Mouse (Mus musculus): ENCODE measurements around the gene Zfp52. TPM values are rescaled to one million over a fixed set of nuclear protein-coding genes. Genes with fewer than 3 reads are reported as not detected.

Zfp52 gene
- polyA plus RNA-seq, 1 experiment, result 0.32 TPM

DNA sequence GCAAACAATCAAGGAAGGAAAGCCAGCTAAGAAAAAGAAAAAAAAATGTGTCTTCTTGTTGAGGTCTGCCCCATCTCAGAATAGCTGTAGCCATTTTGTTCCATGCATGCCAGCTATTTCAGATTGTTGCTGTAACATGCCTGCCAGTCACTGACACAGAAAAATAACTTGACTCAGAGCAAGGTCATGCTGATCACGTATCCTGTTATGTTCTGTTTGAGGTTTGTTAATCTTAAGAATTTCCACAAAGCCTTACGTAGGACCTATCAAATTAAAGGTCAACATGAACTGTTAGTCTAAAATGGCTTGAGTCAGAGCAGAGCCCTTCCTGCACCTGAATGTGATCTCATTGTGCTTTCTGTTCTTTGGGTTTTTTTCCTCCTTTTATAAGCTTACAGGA is 1.3 kb downstream of the Zfp52 start:
- 63% methylated on average over 2 of the region's 2 CpGs for WGBS
- no peak for DNase-seq (ENCODE audit: low read depth, low spot score)

- 85% methylated on average over 2 of the region's 2 CpGs for WGBS
- no peak for DNase-seq (ENCODE audit: low read depth, low spot score)
Measured at GRCm38 (mm10) chr17:21557831-21558230, 22.5 kb downstream of the Zfp52 start.

DNA sequence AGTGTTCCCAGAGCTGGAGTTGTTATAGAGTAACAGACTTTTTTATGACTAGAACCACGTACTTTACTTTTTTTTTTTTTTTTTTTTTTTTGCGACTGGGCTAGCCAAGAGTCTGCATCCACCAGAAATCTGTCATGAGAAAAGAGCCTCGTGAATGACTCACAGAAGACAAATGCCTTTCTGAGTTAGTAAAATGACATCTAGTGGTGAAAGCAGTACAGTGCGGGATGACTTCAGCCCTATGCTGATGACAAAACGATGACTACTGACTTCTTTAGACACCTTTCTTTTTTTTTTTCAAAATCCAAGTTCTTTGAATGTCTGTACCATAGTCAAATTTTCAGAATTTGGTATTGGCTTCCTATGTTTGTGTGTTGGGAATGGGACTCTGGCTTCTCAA is 30.9 kb downstream of the Zfp52 start:
- under 1% methylated on average over 5 of the region's 5 CpGs for WGBS
- DNase-seq (ENCODE audit: low read depth, low spot score), result peak; percentile 47

GRCm38 (mm10) chr17:21566728-21567349 is 31.5 kb downstream of the Zfp52 start, which contains the start of gene Zfp948:
Zfp948 (plus strand) TSS chr17:21567008.
- WGBS, result 2% methylated on average over 29 of the region's 29 CpGs
- DNase-seq (ENCODE audit: low read depth, low spot score), result peak; percentile 91

DNA sequence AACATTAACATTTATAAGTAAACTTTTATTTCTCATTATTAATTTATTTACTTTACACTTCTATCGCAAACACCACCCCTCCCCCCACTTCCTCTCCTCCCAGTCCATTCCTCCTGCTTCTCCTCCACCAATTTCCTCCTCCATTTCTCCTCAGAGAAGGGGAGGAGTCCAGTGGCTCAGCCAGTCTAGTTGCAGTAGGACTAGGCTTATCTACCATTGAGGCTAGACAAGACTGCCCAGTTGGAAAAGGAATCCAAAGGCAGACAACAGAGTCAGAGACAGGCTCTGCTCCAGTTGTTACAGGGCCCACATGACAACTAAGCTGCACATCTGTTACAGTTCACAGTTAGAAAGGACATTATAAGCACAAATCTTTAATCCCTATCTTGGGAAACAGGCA is 32.4 kb downstream of the Zfp52 start:
- 3% methylated on average over 1 of the region's 1 CpGs for WGBS
- peak; percentile 29 for DNase-seq (ENCODE audit: low read depth, low spot score)

DNA sequence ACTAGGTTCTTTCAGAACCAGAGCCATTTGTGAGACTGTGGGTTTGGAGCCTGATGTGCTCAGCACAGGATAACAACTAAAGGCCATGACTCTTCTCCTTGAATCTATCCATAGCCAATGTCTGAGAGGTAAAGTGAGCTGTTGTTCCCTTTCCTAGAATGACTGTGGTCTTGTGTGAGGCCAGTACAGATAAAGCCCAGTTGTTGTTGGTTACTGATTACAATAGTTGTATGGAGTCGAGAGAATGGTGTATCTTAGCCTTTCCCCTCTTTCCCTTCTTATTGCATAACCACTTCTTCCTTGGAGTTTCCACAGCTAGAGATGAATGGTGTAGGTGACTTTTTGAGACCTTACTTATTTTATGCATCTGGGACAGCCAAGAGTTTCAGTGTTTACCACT is 43.7 kb downstream of the Zfp52 start:
- 47% methylated on average over 1 of the region's 1 CpGs for WGBS
- no peak for DNase-seq (ENCODE audit: low read depth, low spot score)

- 30% methylated on average over 5 of the region's 5 CpGs for WGBS
- DNase-seq (ENCODE audit: low read depth, low spot score), result peak; percentile 35
Measured at GRCm38 (mm10) chr17:21579493-21580175, 44.3 kb downstream of the Zfp52 start.

- WGBS, result 98% methylated on average over 2 of the region's 2 CpGs
- DNase-seq (ENCODE audit: low read depth, low spot score), result no peak
Measured at GRCm38 (mm10) chr17:21585521-21585920, 50.2 kb downstream of the Zfp52 start.

Other genes with a start within 250 kb of the Zfp52 start
- gene Vmn1r237, start 223.7 kb upstream of the Zfp52 start, polyA plus RNA-seq (2012; rRNA removed), result not detected in 2 replicates
- 0.15 and 0.19 TPM in 2 replicates for gene Zfp677, start 151.8 kb upstream of the Zfp52 start, polyA plus RNA-seq (2012; rRNA removed)
- gene Zfp54, start 112.3 kb upstream of the Zfp52 start, polyA plus RNA-seq (2012; rRNA removed), result 1.4 and 1.8 TPM in 2 replicates
- gene Zfp51, start 85.2 kb upstream of the Zfp52 start, polyA plus RNA-seq (2012; rRNA removed), result 0.83 and 1.3 TPM in 2 replicates
- gene Zfp53, start 46.5 kb upstream of the Zfp52 start, polyA plus RNA-seq (2012; rRNA removed), result 1.9 and 3.8 TPM in 2 replicates
- gene Zfp948, start 31.5 kb downstream of the Zfp52 start, polyA plus RNA-seq (2012; rRNA removed), result 1.4 and 2.4 TPM in 2 replicates
- 0.48 and 0.80 TPM in 2 replicates for gene Zfp983, start 115.1 kb downstream of the Zfp52 start, polyA plus RNA-seq (2012; rRNA removed)
- gene Gm10226, start 156.3 kb downstream of the Zfp52 start, polyA plus RNA-seq (2012; rRNA removed), result not detected in 2 replicates
- gene Zfp760, start 172.2 kb downstream of the Zfp52 start, polyA plus RNA-seq (2012; rRNA removed), result 0.87 and 0.97 TPM in 2 replicates
- 0.21 and 0.69 TPM in 2 replicates for gene Zfp229, start 195.3 kb downstream of the Zfp52 start, polyA plus RNA-seq (2012; rRNA removed)